Mouse (Mus musculus) left cerebral cortex, postnatal 36 days (tissue): Measurements from ENCODE around the gene Fam107a. TPM values are rescaled to one million over a fixed set of nuclear protein-coding genes. Genes with fewer than 3 reads are reported as not detected.
A peak's percentile ranks its signal among the peaks of the same experiment; 100 is the strongest.
"Not testable (repeated sequence)": the region's sequence is repeated elsewhere in the genome, so short reads cannot be mapped to it uniquely, and the experiment has no call there.

ENCODE experiments used
- DNase-seq, 2 experiments: peaks; one replicate each; pipeline ENCODE4 v3.0.0; 2021 to 2022; ENCODE audit warnings: low spot score in 2 of 2, mixed read lengths in 1 of 2
- intact Hi-C: fragments of 180-260 bp; cut with DNase I; formaldehyde crosslinking; loops from one replicate; pipeline ENCODE4 v1.15.1; 2025
- total RNA-seq, 2 experiments: library from RNA; stranded (reverse); gene quantifications; 2 replicates each; pipeline ENCODE4 v1.2.3; 2021

Fam107a gene
- total RNA-seq, 2 experiments from 2014 or later, result 307 to 311 TPM

GRCm38 (mm10) chr14:8325746-8326145 lies 7.9 kb upstream of the Fam107a start:
- intact Hi-C loops, result no loop called here
- DNase-seq, result no peak

- intact Hi-C loops, result no loop called here
- DNase-seq, result no peak
Measured at GRCm38 (mm10) chr14:8320528-8320927, 2.7 kb upstream of the Fam107a start.

- intact Hi-C loops, result no loop called here
- no peak for DNase-seq
Measured at GRCm38 (mm10) chr14:8316366-8317193, 1.2 kb downstream of the Fam107a start.

- intact Hi-C loops, result no loop called here
- DNase-seq, result no peak
Measured at GRCm38 (mm10) chr14:8315169-8315568, 2.7 kb downstream of the Fam107a start.

- DNase-seq, result no peak
- intact Hi-C loops, result no loop called here
Measured at GRCm38 (mm10) chr14:8314536-8314935, 3.3 kb downstream of the Fam107a start.

GRCm38 (mm10) chr14:8313877-8314276 lies 3.9 kb downstream of the Fam107a start:
- peak in 1 of 2 experiments; percentile 16 for DNase-seq

GRCm38 (mm10) chr14:8309621-8310141 lies 8.1 kb downstream of the Fam107a start:
- intact Hi-C loops, result no loop called here

More at GRCm38 (mm10) chr14:8313877-8314276, 3.9 kb downstream of the Fam107a start:
- intact Hi-C loops, result no loop called here

GRCm38 (mm10) chr14:8308650-8309049 lies 9.2 kb downstream of the Fam107a start:
- intact Hi-C loops, result no loop called here
- no peak for DNase-seq

More at GRCm38 (mm10) chr14:8309621-8310141, 8.1 kb downstream of the Fam107a start:
- peak in 1 of 2 experiments; percentile 39 for DNase-seq

GRCm38 (mm10) chr14:8306884-8307283 lies 10.9 kb downstream of the Fam107a start:
- no peak for DNase-seq
- intact Hi-C loops, result no loop called here

GRCm38 (mm10) chr14:8305014-8305413 lies 12.8 kb downstream of the Fam107a start:
- intact Hi-C loops, result no loop called here
- DNase-seq, result no peak

- intact Hi-C loops, result no loop called here
- DNase-seq, result no peak
Measured at GRCm38 (mm10) chr14:8304082-8304481, 13.7 kb downstream of the Fam107a start.

- intact Hi-C loops, result no loop called here
- no peak for DNase-seq
Measured at GRCm38 (mm10) chr14:8302687-8303086, 15.1 kb downstream of the Fam107a start.

- intact Hi-C loops, result loop anchor here (1.0 kb wide), 1 partner anchor 46 kb away; no protein-coding TSS in a partner anchor
- no peak for DNase-seq
Measured at GRCm38 (mm10) chr14:8300281-8300680, 17.5 kb downstream of the Fam107a start.

GRCm38 (mm10) chr14:8297889-8298293 lies 19.9 kb downstream of the Fam107a start:
- DNase-seq, result no peak
- intact Hi-C loops, result no loop called here

- intact Hi-C loops, result no loop called here
Measured at GRCm38 (mm10) chr14:8294257-8294656, 23.6 kb downstream of the Fam107a start.

GRCm38 (mm10) chr14:8286595-8286994 lies 31.2 kb downstream of the Fam107a start:
- DNase-seq, intact Hi-C loops: not testable (repeated sequence)

More at GRCm38 (mm10) chr14:8294257-8294656, 23.6 kb downstream of the Fam107a start:
- DNase-seq, result no peak

GRCm38 (mm10) chr14:8283784-8284183 lies 34.0 kb downstream of the Fam107a start:
- intact Hi-C loops, result no loop called here
- DNase-seq, result no peak

- DNase-seq, intact Hi-C loops: not testable (repeated sequence)
Measured at GRCm38 (mm10) chr14:8271281-8271680, 46.5 kb downstream of the Fam107a start.

- intact Hi-C loops, result no loop called here
- DNase-seq, result no peak
Measured at GRCm38 (mm10) chr14:8264378-8264777, 53.4 kb downstream of the Fam107a start.

GRCm38 (mm10) chr14:8262242-8262641 lies 55.6 kb downstream of the Fam107a start:
- DNase-seq, result no peak
- intact Hi-C loops, result no loop called here

- intact Hi-C loops, result no loop called here
- no peak for DNase-seq
Measured at GRCm38 (mm10) chr14:8260214-8260613, 57.6 kb downstream of the Fam107a start.
